Mouse (Mus musculus) limb, embryonic 12.5 days (tissue): ENCODE data around the gene Gm7978. TPM values are rescaled to one million over a fixed set of nuclear protein-coding genes. Genes with fewer than 3 reads are reported as not detected.
"Not testable (repeated sequence)": the region's sequence is repeated elsewhere in the genome, so short reads cannot be mapped to it uniquely, and the experiment has no call there.

ENCODE experiments used
- ATAC-seq: fragments of 200-750 bp; cut with Nextera tagmentation; 2 replicates; pipeline ENCODE4 v1.8.0; 2017; ENCODE audit warnings: low read depth, moderate TSS enrichment; ENCODE audit not compliant: insufficient number of reproducible peaks, insufficient read depth, low FRiP score, low TSS enrichment
- H3K27ac ChIP-seq: fragments of 300-500 bp; sonication (generic); 2 replicates; pipeline ENCODE4 v1.5.1; 2016; ENCODE audit warnings: mild to moderate bottlenecking, moderate library complexity
- H3K27me3 ChIP-seq: fragments of 300-500 bp; sonication (generic); 2 replicates; pipeline ENCODE4 v1.6.1; 2016; ENCODE audit warnings: mild to moderate bottlenecking, moderate library complexity
- H3K36me3 ChIP-seq: fragments of 300-500 bp; sonication (generic); 2 replicates; pipeline ENCODE4 v1.6.1; 2016; ENCODE audit warnings: mild to moderate bottlenecking, moderate library complexity
- H3K4me1 ChIP-seq: fragments of 300-500 bp; sonication (generic); replicated peaks from 2 replicates; pipeline ENCODE4 v1.6.1; 2016
- H3K4me2 ChIP-seq: fragments of 300-500 bp; sonication (generic); 2 replicates; pipeline ENCODE4 v1.6.1; 2016; ENCODE audit warnings: mild to moderate bottlenecking, moderate library complexity
- H3K4me3 ChIP-seq: fragments of 300-500 bp; sonication (generic); replicated peaks from 2 replicates; pipeline ENCODE4 v1.5.1; 2016; ENCODE audit warnings: mild to moderate bottlenecking
- H3K9ac ChIP-seq: fragments of 300-500 bp; sonication (generic); replicated peaks from 2 replicates; pipeline ENCODE4 v1.6.1; 2016; ENCODE audit warnings: mild to moderate bottlenecking, moderate library complexity
- H3K9me3 ChIP-seq: fragments of 300-500 bp; sonication (generic); 2 replicates; pipeline ENCODE4 v1.6.1; 2016; ENCODE audit warnings: mild to moderate bottlenecking, moderate library complexity
- WGBS: fragments of 180-500 bp; shearing (Covaris S2); methylation state at CpG from one replicate; pipeline ENCODE4 v1.1.7; 2016; 5-methylcytosine and 5-hydroxymethylcytosine counted together
- polyA plus RNA-seq: library from polyadenylated mRNA; unstranded; fragments of >200 nt; fragmentation: Nextera tagmentation; extraction: Ambion mirVana; gene quantifications from 2 replicates; pipeline ENCODE4 v1.2.1, GENCODE M21; 2016

Gm7978 gene
- not detected in 2 replicates for polyA plus RNA-seq

DNA sequence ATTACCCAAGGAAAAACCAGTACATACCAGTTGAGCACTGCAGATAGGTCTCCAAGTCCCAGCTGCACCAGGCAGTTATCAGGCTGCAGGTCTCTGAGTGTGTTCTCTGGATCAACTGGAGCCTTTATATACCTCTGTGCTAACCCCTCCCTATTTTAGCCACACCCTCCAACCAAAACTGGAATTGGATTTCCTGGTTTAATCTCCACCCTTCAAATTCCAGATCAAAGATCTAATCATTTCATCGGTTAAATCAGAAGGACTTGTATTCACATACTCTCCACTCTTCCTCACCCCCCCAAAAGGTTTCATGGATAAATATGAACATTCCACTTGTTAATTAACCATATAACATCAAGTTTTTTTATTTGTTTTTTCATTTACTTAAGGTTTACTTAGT is at the start of gene Gm7978:
Gene Gm7978, minus strand, starts transcription at position 101 of the 400 bp plus-strand sequence.
- ATAC-seq, H3K4me1 ChIP-seq, H3K4me2 ChIP-seq, H3K36me3 ChIP-seq, H3K4me3 ChIP-seq, H3K9ac ChIP-seq, H3K9me3 ChIP-seq, H3K27ac ChIP-seq, H3K27me3 ChIP-seq: not testable (repeated sequence)
- WGBS: no CpG with 5 or more reads among the region's 1 CpGs

DNA sequence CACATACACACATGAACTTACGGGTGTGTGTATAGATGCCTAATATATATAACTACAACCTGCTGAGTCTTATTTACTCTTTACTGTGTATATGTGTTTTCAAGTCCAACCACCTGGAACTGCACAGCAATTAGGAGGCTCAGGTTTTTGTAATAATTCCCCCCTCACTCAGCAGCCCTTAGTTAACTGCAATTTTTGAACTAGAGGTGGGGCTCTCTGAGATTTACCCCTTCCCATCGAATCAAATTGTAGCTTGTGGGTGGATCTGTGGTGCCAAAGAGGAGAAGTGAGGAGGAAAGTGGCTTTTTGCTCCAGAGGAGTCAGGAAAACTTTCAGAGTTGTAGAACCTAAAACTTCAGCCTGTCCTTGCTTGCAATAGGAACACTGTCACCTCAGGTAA is 39.7 kb upstream of the Gm7978 start, which contains the start of gene E330014E10Rik:
Gene E330014E10Rik, plus strand, starts transcription at position 301 of the 400 bp plus-strand sequence.
- not testable (repeated sequence) for H3K9ac ChIP-seq, H3K9me3 ChIP-seq, ATAC-seq, H3K27me3 ChIP-seq, H3K4me1 ChIP-seq, H3K36me3 ChIP-seq, H3K27ac ChIP-seq, H3K4me3 ChIP-seq, H3K4me2 ChIP-seq
- no CpG with 5 or more reads among the region's 2 CpGs for WGBS

DNA sequence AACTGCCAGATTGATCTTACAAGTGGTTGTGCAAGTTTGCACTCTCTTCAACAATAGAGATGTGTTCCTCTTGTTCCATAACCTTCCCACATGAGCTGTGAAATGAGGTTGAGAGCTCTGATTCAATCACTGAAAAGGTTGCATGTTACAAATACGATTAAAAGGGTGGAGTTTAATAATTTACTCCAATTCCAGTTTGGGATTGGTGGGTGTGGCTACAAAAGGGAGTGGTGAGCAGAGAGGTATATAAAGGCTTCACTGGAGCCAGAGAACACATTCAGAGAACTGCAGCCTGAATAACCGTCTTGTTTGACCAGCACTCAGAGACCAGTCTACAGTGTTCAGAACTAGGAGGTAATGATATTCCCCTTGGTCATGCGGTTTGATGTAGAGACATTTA is 5.7 kb upstream of the Gm7978 start, which contains the start of gene Gm7982:
Gene Gm7982, plus strand, starts transcription at position 301 of the 400 bp plus-strand sequence.
- H3K27ac ChIP-seq, ATAC-seq, H3K9me3 ChIP-seq, H3K4me3 ChIP-seq, H3K4me1 ChIP-seq, H3K27me3 ChIP-seq, H3K36me3 ChIP-seq, H3K9ac ChIP-seq, H3K4me2 ChIP-seq: not testable (repeated sequence)
- no CpG with 5 or more reads among the region's 3 CpGs for WGBS

Other genes with a start within 250 kb of the Gm7978 start
- not detected in 2 replicates for gene Gm3286, start 225.4 kb downstream of the Gm7978 start, polyA plus RNA-seq
- not detected in 2 replicates for gene Gm7971, start 141.3 kb downstream of the Gm7978 start, polyA plus RNA-seq
- not detected in 2 replicates for gene Gm7982, start 5.8 kb upstream of the Gm7978 start, polyA plus RNA-seq
- gene E330014E10Rik, start 39.8 kb upstream of the Gm7978 start, polyA plus RNA-seq: not detected in 2 replicates
- 0.60 and 1.2 TPM in 2 replicates for gene Cxcl13, start 220.8 kb upstream of the Gm7978 start, polyA plus RNA-seq